ENCODE assay signal across 8 mouse cellular contexts in the genomic region with DNA sequence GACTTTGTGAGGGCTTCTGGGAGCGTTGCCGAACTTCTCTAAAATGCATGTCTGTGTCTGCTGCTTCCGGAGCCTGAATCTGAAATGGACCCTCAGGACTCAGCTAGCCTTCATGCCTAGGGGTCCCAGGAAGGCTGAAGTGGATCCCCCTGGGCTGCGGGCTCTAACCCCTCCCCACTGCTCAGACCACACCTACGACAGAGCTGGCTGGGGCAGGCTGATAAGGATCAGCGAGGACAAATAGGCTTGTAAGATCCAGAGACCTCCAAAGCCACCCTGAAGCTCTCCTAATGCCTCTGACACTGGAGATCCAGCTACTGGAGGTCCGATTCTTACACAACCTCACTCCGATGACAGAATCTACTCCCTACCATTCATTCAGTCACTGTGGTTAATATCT. TPM values are rescaled to one million over a fixed set of nuclear protein-coding genes. Genes with fewer than 3 reads are reported as not detected.
A peak's percentile ranks its signal among the peaks of the same experiment; 100 is the strongest.
DNase-seq lines count a peak whose midpoint lies in the region; ATAC-seq and TF ChIP-seq lines count a peak whose summit lies in the region.

No protein-coding gene starts in this region.

- H3K9ac ChIP-seq in kidney, postnatal 0 days (ENCODE audit: low read depth, low read length), result peak overlapping the region; percentile 35; the same call in 1 of the 2 replicates
- H3K9ac ChIP-seq in embryonic facial prominence, embryonic 11.5 days (replicated peaks; ENCODE audit: low read length), result peak overlapping the region; percentile 48
- peak overlapping the region; percentile 26 for H3K9ac ChIP-seq in intestine, embryonic 15.5 days
- H3K9ac ChIP-seq in midbrain, postnatal 0 days (replicated peaks; ENCODE audit: low read length, poor library complexity, severe bottlenecking), result no peak overlapping the region

- no peak for DNase-seq in kidney, postnatal 0 days (ENCODE audit: low spot score)
- DNase-seq in kidney, adult 18-20 months, result no peak
- DNase-seq in embryonic facial prominence, embryonic 11.5 days (ENCODE audit: low spot score), result no peak
- DNase-seq in midbrain, postnatal 0 days (ENCODE audit: low spot score), result no peak
- no peak for DNase-seq in adrenal gland, adult 18-20 months (ENCODE audit: low spot score in 2 of 2)
- DNase-seq in yolk sac, embryonic 10.5 days (ENCODE audit: low spot score), result no peak
- no peak for DNase-seq in layer of hippocampus, adult 11-12 months (ENCODE audit: low spot score)

- 0 out of 2 replicates have a peak, but pooled peaks cover 8% of the 10 kb centered on the region for H3K36me3 ChIP-seq in kidney, postnatal 0 days (ENCODE audit: insufficient read depth, low read length)
- no peaks in the 10 kb centered on the region for H3K36me3 ChIP-seq in embryonic facial prominence, embryonic 11.5 days (replicated peaks; ENCODE audit: control insufficient read depth, insufficient read depth, low read depth, low read length)
- no peaks in the 10 kb centered on the region for H3K36me3 ChIP-seq in intestine, embryonic 15.5 days
- H3K36me3 ChIP-seq in midbrain, postnatal 0 days (ENCODE audit: insufficient read depth, low read length), result no peaks in the 10 kb centered on the region

- TF ChIP-seq CTCF in kidney, postnatal 0 days (IDR thresholded peaks at IDR 0.05; ENCODE audit: low read depth), result no peak
- TF ChIP-seq CTCF in midbrain, postnatal 0 days (IDR thresholded peaks at IDR 0.05), result no peak

- peak overlapping the region; percentile 54 for H3K4me2 ChIP-seq in kidney, postnatal 0 days (ENCODE audit: low read length)
- peak overlapping the region; percentile 62 for H3K4me2 ChIP-seq in embryonic facial prominence, embryonic 11.5 days (ENCODE audit: low read depth, low read length)
- H3K4me2 ChIP-seq in intestine, embryonic 15.5 days (replicated peaks), result peak overlapping the region; percentile 72
- H3K4me2 ChIP-seq in midbrain, postnatal 0 days (ENCODE audit: low read depth, low read length, poor library complexity, severe bottlenecking), result peak overlapping the region; percentile 86

- peaks cover 39% of the 10 kb centered on the region for H3K4me1 ChIP-seq in kidney, postnatal 0 days (replicated peaks; ENCODE audit: insufficient read depth, low read length)
- H3K4me1 ChIP-seq in embryonic facial prominence, embryonic 11.5 days (ENCODE audit: control insufficient read depth, insufficient read depth, low read length), result peaks cover 8% of the 10 kb centered on the region
- peaks cover 38% of the 10 kb centered on the region for H3K4me1 ChIP-seq in intestine, embryonic 15.5 days (replicated peaks)
- H3K4me1 ChIP-seq in midbrain, postnatal 0 days (ENCODE audit: insufficient read depth, low read length), result peaks cover 8% of the 10 kb centered on the region

- peak overlapping the region; percentile 88 for H3K27ac ChIP-seq in kidney, postnatal 0 days
- peak overlapping the region; percentile 28; the same call in 1 of the 2 replicates for H3K27ac ChIP-seq in embryonic facial prominence, embryonic 11.5 days (replicated peaks; ENCODE audit: low read depth, low read length)
- peak overlapping the region; percentile 61; the same call in 1 of the 2 replicates for H3K27ac ChIP-seq in intestine, embryonic 15.5 days
- no peak overlapping the region for H3K27ac ChIP-seq in midbrain, postnatal 0 days (ENCODE audit: low read depth, low read length)

- H3K4me3 ChIP-seq in kidney, postnatal 0 days (replicated peaks; ENCODE audit: low read depth, low read length), result peak overlapping the region; percentile 24
- peak overlapping the region; percentile 21 for H3K4me3 ChIP-seq in embryonic facial prominence, embryonic 11.5 days (ENCODE audit: low read depth, low read length)
- H3K4me3 ChIP-seq in intestine, embryonic 15.5 days (replicated peaks), result peak overlapping the region; percentile 32
- H3K4me3 ChIP-seq in midbrain, postnatal 0 days (ENCODE audit: low read depth, low read length), result peak overlapping the region; percentile 40

- ATAC-seq in kidney, postnatal 0 days (replicated peaks; ENCODE audit: low FRiP score, low read depth), result no peak; the same call in 1 of the 2 replicates
- no peak; the same call in 1 of the 2 replicates for ATAC-seq in embryonic facial prominence, embryonic 11.5 days (replicated peaks; ENCODE audit: insufficient number of reproducible peaks, low FRiP score, low TSS enrichment, low read depth)
- ATAC-seq in intestine, embryonic 15.5 days, result peak; percentile 37; the same call in 1 of the 2 replicates
- no peak for ATAC-seq in midbrain, postnatal 0 days (ENCODE audit: low FRiP score)

- H3K9me3 ChIP-seq in kidney, postnatal 0 days (replicated peaks; ENCODE audit: low read length), result no peaks in the 10 kb centered on the region
- H3K9me3 ChIP-seq in embryonic facial prominence, embryonic 11.5 days (replicated peaks; ENCODE audit: control insufficient read depth, low read length), result no peaks in the 10 kb centered on the region
- no peaks in the 10 kb centered on the region for H3K9me3 ChIP-seq in intestine, embryonic 15.5 days
- no peaks in the 10 kb centered on the region for H3K9me3 ChIP-seq in midbrain, postnatal 0 days (ENCODE audit: low read length)

- WGBS in kidney, postnatal 0 days, result 6% methylated on average over 8 of the region's 8 CpGs
- 8% methylated on average over 8 of the region's 8 CpGs for WGBS in embryonic facial prominence, embryonic 11.5 days
- 8% methylated on average over 8 of the region's 8 CpGs for WGBS in intestine, embryonic 15.5 days
- WGBS in midbrain, postnatal 0 days, result 10% methylated on average over 8 of the region's 8 CpGs

- H3K27me3 ChIP-seq in kidney, postnatal 0 days (ENCODE audit: insufficient read depth, low read length), result no peaks in the 10 kb centered on the region
- no peaks in the 10 kb centered on the region for H3K27me3 ChIP-seq in embryonic facial prominence, embryonic 11.5 days (ENCODE audit: control insufficient read depth, insufficient read depth, low read length)
- H3K27me3 ChIP-seq in intestine, embryonic 15.5 days (replicated peaks), result no peaks in the 10 kb centered on the region
- H3K27me3 ChIP-seq in midbrain, postnatal 0 days (ENCODE audit: insufficient read depth, low read length), result no peaks in the 10 kb centered on the region

RNA-seq across cellular contexts. Expression of a gene that starts 8.6 kb away (rescaled TPM):
- 1.1 and 1.5 TPM in 2 replicates for polyA plus RNA-seq in kidney, postnatal 0 days (2015; fragmentation: Nextera tagmentation; extraction: Ambion mirVana)
- polyA plus RNA-seq in embryonic facial prominence, embryonic 11.5 days (2014; fragmentation: Nextera tagmentation; extraction: Ambion mirVana), result 2.8 and 14.9 TPM in 2 replicates
- polyA plus RNA-seq in intestine, embryonic 15.5 days (2015; fragmentation: Nextera tagmentation; extraction: Ambion mirVana), result 0.53 and 0.58 TPM in 2 replicates
- total RNA-seq in midbrain, postnatal 0 days (2014; rRNA removed), result 0.66 TPM in 1 of 2 replicates, not detected in the other
- polyA plus RNA-seq in midbrain, postnatal 0 days (2015; fragmentation: Nextera tagmentation; extraction: Ambion mirVana), result 0.29 TPM in 1 of 2 replicates, not detected in the other
- 1 to 10 TPM in 1 of 2 experiments, under 1 TPM in 1; 0.93 to 4.1 TPM for total RNA-seq in adrenal gland, adult 18-20 months (2021)

RNA-seq across cellular contexts. Expression of a gene that starts 13.8 kb away (rescaled TPM):
- 179 and 192 TPM in 2 replicates for polyA plus RNA-seq in kidney, postnatal 0 days (2015; fragmentation: Nextera tagmentation; extraction: Ambion mirVana)
- polyA plus RNA-seq in embryonic facial prominence, embryonic 11.5 days (2014; fragmentation: Nextera tagmentation; extraction: Ambion mirVana), result 37.8 and 39.8 TPM in 2 replicates
- polyA plus RNA-seq in intestine, embryonic 15.5 days (2015; fragmentation: Nextera tagmentation; extraction: Ambion mirVana), result 21.6 and 23.6 TPM in 2 replicates
- total RNA-seq in midbrain, postnatal 0 days (2014; rRNA removed), result 14.6 and 20.8 TPM in 2 replicates
- polyA plus RNA-seq in midbrain, postnatal 0 days (2015; fragmentation: Nextera tagmentation; extraction: Ambion mirVana), result 7.9 and 8.3 TPM in 2 replicates
- total RNA-seq in adrenal gland, adult 18-20 months (2021), result 10 to 100 TPM; 11.3 to 34.2 TPM
